Mouse (Mus musculus) lung, postnatal 0 days (tissue): ENCODE measurements around the gene Olfr156. TPM values are rescaled to one million over a fixed set of nuclear protein-coding genes. Genes with fewer than 3 reads are reported as not detected.

ENCODE experiments used
- ATAC-seq: fragments of 200-750 bp; cut with Nextera tagmentation; 2 replicates; pipeline ENCODE4 v1.8.0; 2017; ENCODE audit warnings: moderate library complexity
- DNase-seq: peaks from one replicate; pipeline ENCODE4 v3.0.0-alpha.2; 2016; ENCODE audit warnings: low spot score
- H3K27ac ChIP-seq: fragments of 300-500 bp; sonication (generic); 2 replicates; pipeline ENCODE4 v1.5.1; 2014; ENCODE audit warnings: antibody characterized with exemption, mild to moderate bottlenecking, low read length, mixed read lengths
- H3K27me3 ChIP-seq: fragments of 300-500 bp; sonication (generic); replicated peaks from 2 replicates; pipeline ENCODE4 v1.6.1; 2014; ENCODE audit warnings: low read length, mixed read lengths; ENCODE audit not compliant: insufficient read depth
- H3K36me3 ChIP-seq: fragments of 300-500 bp; sonication (generic); 2 replicates; pipeline ENCODE4 v1.6.1; 2014; ENCODE audit warnings: low read length, mixed read lengths; ENCODE audit not compliant: insufficient read depth
- H3K4me1 ChIP-seq: fragments of 300-500 bp; sonication (generic); 2 replicates; pipeline ENCODE4 v1.6.1; 2014; ENCODE audit warnings: antibody characterized with exemption, low read depth, low read length, mixed read lengths; ENCODE audit not compliant: insufficient read depth
- H3K4me2 ChIP-seq: fragments of 300-500 bp; sonication (generic); replicated peaks from 2 replicates; pipeline ENCODE4 v1.6.1; 2014; ENCODE audit warnings: low read depth, mild to moderate bottlenecking, low read length, moderate library complexity, mixed read lengths
- H3K4me3 ChIP-seq: fragments of 300-500 bp; sonication (generic); 2 replicates; pipeline ENCODE4 v1.5.1; 2014; ENCODE audit warnings: low read depth, low read length
- H3K9ac ChIP-seq: fragments of 300-500 bp; sonication (generic); replicated peaks from 2 replicates; pipeline ENCODE4 v1.6.1; 2014; ENCODE audit warnings: low read depth, mild to moderate bottlenecking
- H3K9me3 ChIP-seq: fragments of 300-500 bp; sonication (generic); 2 replicates; pipeline ENCODE4 v1.6.1; 2016; ENCODE audit warnings: low read length, mixed read lengths
- CTCF ChIP-seq: IDR thresholded peaks from 2 replicates; pipeline ENCODE4 v1.5.1; 2016; ENCODE audit warnings: antibody characterized with exemption, mild to moderate bottlenecking
- EP300 ChIP-seq: IDR thresholded peaks from 2 replicates; pipeline ENCODE4 v1.6.1; 2016; ENCODE audit warnings: antibody characterized with exemption, mild to moderate bottlenecking, control low read depth
- WGBS: fragments of 180-500 bp; shearing (Covaris S2); extraction: QIAGEN DNeasy Blood & Tissue Kit; methylation state at CpG from one replicate; pipeline ENCODE4 v1.1.7; 2014; 5-methylcytosine and 5-hydroxymethylcytosine counted together
- polyA plus RNA-seq: library from polyadenylated mRNA; unstranded; fragments of >200 nt; fragmentation: Nextera tagmentation; extraction: Ambion mirVana; gene quantifications from 2 replicates; pipeline ENCODE4 v1.2.1, GENCODE M21; 2015

Olfr156 gene
- not detected in 2 replicates for polyA plus RNA-seq

DNA sequence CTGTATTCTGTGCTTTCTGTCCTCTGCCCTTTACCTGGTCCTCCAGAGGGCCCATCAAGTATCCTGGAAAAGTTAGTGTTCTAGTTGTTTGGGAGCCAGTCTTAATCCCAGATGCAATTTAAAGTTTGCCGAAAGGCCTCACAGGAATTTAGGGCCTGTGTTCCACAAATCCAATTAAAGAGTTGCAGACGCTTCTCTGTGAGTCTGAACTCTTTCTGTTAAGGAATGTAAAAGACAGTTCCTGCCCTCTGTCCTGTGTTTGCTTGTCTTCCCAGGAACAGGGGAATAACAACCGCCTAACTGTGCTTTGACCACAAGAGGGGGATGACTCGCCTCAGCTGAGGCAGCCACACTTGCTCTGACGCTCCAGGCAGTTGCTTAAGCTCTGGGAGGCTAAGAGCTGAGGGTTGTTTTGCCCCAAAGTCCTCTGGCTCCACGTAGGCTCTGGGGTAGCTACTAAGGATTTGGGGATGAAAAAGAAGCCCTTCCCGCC, at the start of gene Olfr156:
Gene Olfr156, minus strand, starts transcription at position 51 of the 493 bp plus-strand sequence.
- Histone ChIP-seq H3K4me3 (no peak within 1 kb of the TSS), H3K4me2 (no peak within 1 kb of the TSS), H3K9ac (no peak within 1 kb of the TSS), H3K9me3 (no peaks in the 10 kb centered on the region), H3K27me3 (no peaks in the 10 kb centered on the region), H3K36me3 (no peaks in the 10 kb centered on the region), H3K4me1 (no peaks in the 10 kb centered on the region), H3K27ac (no peak within 1 kb of the TSS)
- TF ChIP-seq EP300, result no peak
- TF ChIP-seq CTCF, result peak; percentile 76
- DNase-seq (peak; percentile 85), ATAC-seq (peak; percentile 49)
- WGBS, result 20% methylated on average over 7 of the region's 7 CpGs

DNA sequence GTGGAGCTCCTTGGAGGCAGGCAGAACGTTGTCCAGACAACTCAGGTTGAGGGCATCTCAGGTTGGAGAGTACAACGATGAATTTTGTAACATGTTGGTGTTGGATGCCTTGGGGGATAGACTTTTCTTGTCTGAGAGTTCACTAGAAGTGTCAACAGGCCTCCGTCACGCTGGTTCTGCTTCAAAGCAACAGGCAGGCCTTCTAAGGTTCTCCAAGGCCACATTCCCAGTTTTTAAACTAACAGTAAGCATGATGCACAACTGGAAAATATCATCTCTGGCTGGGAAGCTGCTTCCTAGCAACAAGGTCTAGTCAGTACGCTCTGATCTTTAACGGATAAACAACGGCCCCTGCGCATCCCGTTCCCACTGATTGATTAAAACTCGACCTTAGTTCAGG, 46.1 kb upstream of the Olfr156 start:
- Histone ChIP-seq H3K4me2 (no peak overlapping the region), H3K4me3 (no peak overlapping the region), H3K9ac (no peak overlapping the region), H3K9me3 (no peaks in the 10 kb centered on the region), H3K36me3 (no peaks in the 10 kb centered on the region), H3K27me3 (no peaks in the 10 kb centered on the region), H3K27ac (no peak overlapping the region), H3K4me1 (no peaks in the 10 kb centered on the region; the same call in 1 of the 2 replicates)
- WGBS, result 81% methylated on average over 10 of the region's 10 CpGs
- ATAC-seq (peak; percentile 38; the same call in 1 of the 2 replicates), DNase-seq (no peak)
- no peak for TF ChIP-seq EP300
- no peak for TF ChIP-seq CTCF

DNA sequence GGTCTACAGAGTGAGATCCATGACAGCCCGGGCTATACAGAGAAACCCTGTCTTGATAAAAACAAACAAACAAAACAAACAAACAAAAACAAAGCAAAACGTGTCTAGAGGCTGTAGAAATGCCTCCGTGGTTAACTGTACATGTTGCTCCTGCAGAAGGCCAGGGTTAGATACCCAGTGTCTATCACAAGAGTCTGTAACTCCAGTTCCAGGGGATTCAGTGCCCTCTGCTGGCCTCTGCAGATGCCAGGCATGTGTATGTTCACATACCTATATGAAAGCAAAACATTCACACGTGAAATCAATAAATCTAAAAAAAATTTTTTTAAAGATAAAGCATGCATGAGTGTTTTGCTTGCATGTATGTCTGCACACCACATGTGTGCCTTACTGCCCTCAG, 39.6 kb upstream of the Olfr156 start:
- TF ChIP-seq CTCF (peak; percentile 25; the same call in 1 of the 2 replicates), EP300 (no peak)
- no peak for ATAC-seq
- no peaks in the 10 kb centered on the region for H3K4me1 ChIP-seq
- DNase-seq, result no peak
- no peak overlapping the region for H3K9ac ChIP-seq
- no peak overlapping the region for H3K27ac ChIP-seq
- H3K36me3 ChIP-seq, result no peaks in the 10 kb centered on the region
- no peaks in the 10 kb centered on the region for H3K27me3 ChIP-seq
- H3K4me3 ChIP-seq, result no peak overlapping the region
- no peaks in the 10 kb centered on the region for H3K9me3 ChIP-seq
- WGBS, result 55% methylated on average over 4 of the region's 4 CpGs
- H3K4me2 ChIP-seq, result no peak overlapping the region

DNA sequence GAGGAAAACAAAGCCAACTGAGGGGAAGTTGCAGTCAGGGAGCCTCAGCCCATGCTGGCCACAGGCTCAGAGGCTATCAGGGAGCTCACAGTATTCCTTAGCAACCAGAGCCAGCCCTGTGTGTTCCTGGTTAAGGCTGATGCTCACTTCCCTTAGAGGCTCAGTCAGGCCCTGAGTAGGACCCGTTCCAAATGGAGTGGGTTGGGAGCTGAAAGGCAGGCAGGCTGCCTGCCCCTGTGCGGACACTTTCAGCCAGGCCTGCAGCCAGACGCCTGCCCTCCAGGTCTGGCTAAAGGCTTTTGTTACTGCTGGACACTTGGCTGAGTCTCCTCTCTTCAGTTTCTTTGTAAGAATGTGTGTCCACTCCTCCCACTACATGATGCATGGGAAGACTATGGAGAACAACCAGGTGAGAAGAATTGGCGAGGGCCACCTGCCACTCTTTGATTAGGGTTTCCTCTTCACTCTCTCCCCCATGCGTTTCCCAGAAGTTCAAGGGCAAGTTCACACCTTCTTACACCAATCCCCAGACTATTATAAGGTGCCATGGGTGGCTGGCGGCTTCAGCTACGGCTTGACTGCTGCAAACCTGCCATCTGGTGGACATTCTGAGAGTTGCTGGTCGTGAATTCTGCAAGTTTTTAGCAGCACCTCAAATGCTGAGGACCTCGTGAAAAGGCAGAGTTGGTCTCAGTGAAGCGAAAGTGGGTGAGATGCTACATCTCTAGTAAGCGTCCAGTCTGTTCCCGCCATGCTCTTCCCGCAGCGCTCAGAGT, 37.2 kb upstream of the Olfr156 start:
- Histone ChIP-seq H3K36me3 (no peaks in the 10 kb centered on the region), H3K4me3 (no peak overlapping the region), H3K4me1 (no peaks in the 10 kb centered on the region), H3K9ac (no peak overlapping the region), H3K27ac (no peak overlapping the region), H3K4me2 (no peak overlapping the region), H3K9me3 (no peaks in the 10 kb centered on the region), H3K27me3 (no peaks in the 10 kb centered on the region)
- no peak for TF ChIP-seq EP300
- TF ChIP-seq CTCF, result peak; percentile 96
- DNase-seq, result peak; percentile 73
- peak; percentile 30; the same call in 1 of the 2 replicates for ATAC-seq
- 16% methylated on average over 14 of the region's 14 CpGs for WGBS

DNA sequence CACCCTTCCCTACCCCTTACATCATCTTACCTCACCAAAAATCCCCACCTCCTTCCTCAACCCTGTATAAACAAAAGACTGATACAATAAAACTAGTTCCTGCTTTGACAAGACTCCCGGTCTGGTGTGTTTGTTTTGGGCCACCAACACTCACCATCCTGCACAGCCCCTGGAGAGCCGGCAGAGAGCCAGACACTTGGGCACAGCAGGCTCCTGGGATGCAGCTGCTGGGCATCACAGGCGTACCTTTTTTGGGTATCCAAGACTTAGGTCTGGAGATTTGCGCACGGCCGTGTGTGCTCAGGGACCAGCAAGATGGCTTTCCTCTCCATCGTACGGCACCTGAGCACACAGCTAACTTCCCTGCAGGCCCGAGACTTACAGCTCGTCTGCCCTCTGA, 36.2 kb upstream of the Olfr156 start:
- WGBS, result 62% methylated on average over 10 of the region's 10 CpGs

DNA sequence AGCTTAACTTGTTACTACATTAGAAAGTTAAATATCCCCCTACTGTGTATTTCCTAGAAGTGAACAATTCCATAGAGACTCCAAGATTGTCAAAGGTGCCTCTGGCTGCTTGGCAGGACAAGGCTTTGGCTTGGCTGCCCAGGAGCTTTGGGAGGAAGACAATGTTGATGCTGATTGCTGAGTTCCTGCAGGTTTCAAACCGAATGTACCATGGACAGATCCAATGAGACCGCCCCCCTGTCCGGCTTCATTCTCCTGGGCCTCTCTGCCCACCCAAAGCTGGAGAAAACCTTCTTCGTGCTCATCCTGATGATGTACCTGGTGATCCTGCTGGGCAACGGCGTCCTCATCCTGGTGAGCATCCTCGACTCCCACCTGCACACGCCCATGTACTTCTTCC, 30.4 kb upstream of the Olfr156 start:
- Histone ChIP-seq H3K4me2 (no peak overlapping the region), H3K9ac (no peak overlapping the region), H3K27me3 (no peaks in the 10 kb centered on the region), H3K9me3 (no peaks in the 10 kb centered on the region), H3K4me3 (no peak overlapping the region), H3K36me3 (no peaks in the 10 kb centered on the region), H3K27ac (no peak overlapping the region), H3K4me1 (no peaks in the 10 kb centered on the region)
- ATAC-seq, result no peak
- TF ChIP-seq CTCF (no peak), EP300 (no peak)
- no peak for DNase-seq
- 62% methylated on average over 7 of the region's 8 CpGs for WGBS

More for the DNA sequence above, 36.2 kb upstream of the Olfr156 start:
- TF ChIP-seq CTCF (no peak), EP300 (no peak)
- no peak for DNase-seq
- H3K36me3 ChIP-seq, result no peaks in the 10 kb centered on the region
- H3K4me1 ChIP-seq, result no peaks in the 10 kb centered on the region
- H3K4me2 ChIP-seq, result no peak overlapping the region
- H3K4me3 ChIP-seq, result no peak overlapping the region
- H3K27me3 ChIP-seq, result no peaks in the 10 kb centered on the region
- H3K27ac ChIP-seq, result no peak overlapping the region
- no peak for ATAC-seq
- H3K9me3 ChIP-seq, result no peaks in the 10 kb centered on the region
- H3K9ac ChIP-seq, result no peak overlapping the region
